Mouse (Mus musculus) limb, embryonic 14.5 days (tissue): ENCODE measurements at regions not wholly inside any gene's neighbourhood (a gene's known extent, or its start where the extent isn't known, plus 50 kb on each side); places are given as distances from the start of the nearest gene placed in this dataset.

Experiments used
- ATAC-seq: fragments of 200-750 bp; cut with Nextera tagmentation; 2 replicates; pipeline ENCODE4 v1.8.0; 2017; ENCODE audit warnings: low read depth, moderate number of reproducible peaks, moderate TSS enrichment; ENCODE audit not compliant: low FRiP score
- DNase-seq: peaks from one replicate; pipeline ENCODE4 v3.0.0-alpha.2; 2015; ENCODE audit warnings: low spot score
- H3K27ac ChIP-seq: fragments of 300-500 bp; sonication (generic); replicated peaks from 2 replicates; pipeline ENCODE4 v1.5.1; 2014; ENCODE audit warnings: low read depth, mild to moderate bottlenecking, low read length, moderate library complexity, mixed read lengths
- H3K27me3 ChIP-seq: fragments of 300-500 bp; sonication (generic); 2 replicates; pipeline ENCODE4 v1.6.1; 2014; ENCODE audit warnings: low read length, mixed read lengths; ENCODE audit not compliant: control insufficient read depth, insufficient read depth
- H3K36me3 ChIP-seq: fragments of 300-500 bp; sonication (generic); 2 replicates; pipeline ENCODE4 v1.6.1; 2014; ENCODE audit warnings: mild to moderate bottlenecking, low read length, moderate library complexity, mixed read lengths; ENCODE audit not compliant: control insufficient read depth, insufficient read depth
- H3K4me1 ChIP-seq: fragments of 300-500 bp; sonication (generic); 2 replicates; pipeline ENCODE4 v1.6.1; 2014; ENCODE audit warnings: antibody characterized with exemption, low read length, mixed read lengths; ENCODE audit not compliant: control insufficient read depth, insufficient read depth
- H3K4me2 ChIP-seq: fragments of 300-500 bp; sonication (generic); replicated peaks from 2 replicates; pipeline ENCODE4 v1.6.1; 2014; ENCODE audit warnings: low read depth, mild to moderate bottlenecking, low read length, moderate library complexity; ENCODE audit not compliant: severe bottlenecking
- H3K4me3 ChIP-seq: fragments of 300-500 bp; sonication (generic); replicated peaks from 2 replicates; pipeline ENCODE4 v1.5.1; 2014; ENCODE audit warnings: low read length
- H3K9ac ChIP-seq: fragments of 300-500 bp; sonication (generic); 2 replicates; pipeline ENCODE4 v1.6.1; 2014; ENCODE audit warnings: mild to moderate bottlenecking, low read depth, low read length, moderate library complexity; ENCODE audit not compliant: severe bottlenecking
- H3K9me3 ChIP-seq: fragments of 300-500 bp; sonication (generic); 2 replicates; pipeline ENCODE4 v1.6.1; 2016; ENCODE audit warnings: low read length; ENCODE audit not compliant: control insufficient read depth
- POLR2A ChIP-seq: fragments of 200-500 bp; IDR thresholded peaks from 2 replicates; pipeline ENCODE4 v1.8.0; 2012; ENCODE audit warnings: inconsistent platforms, mild to moderate bottlenecking, moderate library complexity, borderline replicate concordance; ENCODE audit not compliant: insufficient read depth, insufficient read length; ENCODE audit errors: extremely low read depth
- WGBS: fragments of 180-500 bp; shearing (Covaris S2); extraction: QIAGEN DNeasy Blood & Tissue Kit; methylation state at CpG from one replicate; pipeline ENCODE4 v1.1.7; 2014; 5-methylcytosine and 5-hydroxymethylcytosine counted together

DNA sequence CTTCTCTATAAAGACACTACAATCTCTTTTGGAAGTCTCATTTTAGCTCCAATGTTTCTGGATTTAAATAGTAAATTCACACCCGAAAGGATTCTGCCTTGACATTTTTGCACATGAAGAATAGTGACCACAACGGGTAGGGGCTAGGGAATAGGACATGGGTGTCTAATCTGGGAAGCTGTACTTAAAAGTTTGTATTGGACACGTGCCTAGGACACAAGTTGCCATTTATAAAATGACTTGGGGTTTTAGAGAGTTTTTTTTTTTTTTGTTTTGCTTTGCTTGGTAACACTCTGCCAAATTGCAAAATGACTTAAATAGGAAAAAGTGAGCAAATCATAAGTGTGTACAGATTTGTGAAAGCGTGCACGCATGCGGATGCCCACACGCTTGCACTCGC, 93.8 kb upstream of the Pkn2 start:
- ATAC-seq (no peak), DNase-seq (no peak)
- TF ChIP-seq POLR2A = no peak
- Histone ChIP-seq H3K36me3 (no peaks in the 10 kb centered on the region), H3K27me3 (no peaks in the 10 kb centered on the region), H3K4me2 (no peak overlapping the region), H3K9ac (no peak overlapping the region), H3K4me3 (no peak overlapping the region), H3K9me3 (no peaks in the 10 kb centered on the region), H3K4me1 (0 out of 2 replicates have a peak, but pooled peaks cover 2% of the 10 kb centered on the region), H3K27ac (no peak overlapping the region)
- 85% methylated on average over 8 of the region's 8 CpGs for WGBS

DNA sequence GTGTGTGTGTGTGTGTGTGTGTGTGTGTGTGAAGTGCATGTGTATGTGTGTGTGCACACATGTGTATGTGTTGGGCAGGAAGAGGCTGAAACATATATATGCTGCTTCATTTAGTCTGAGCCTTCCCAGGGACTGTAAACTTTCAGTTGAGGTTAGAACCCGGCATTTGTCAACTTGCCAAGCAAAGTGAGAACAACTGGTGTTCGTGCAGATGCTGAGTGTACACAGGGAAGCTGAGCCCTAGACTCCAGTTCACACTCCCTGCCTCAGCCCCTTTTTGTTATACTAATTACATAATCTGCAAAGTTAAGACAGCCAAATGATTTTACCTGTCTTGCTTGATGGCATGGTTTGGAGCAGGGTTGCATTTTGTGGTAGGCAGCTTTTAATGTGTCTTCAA, 87.7 kb upstream of the Pkn2 start:
- H3K27me3 ChIP-seq = no peaks in the 10 kb centered on the region
- H3K36me3 ChIP-seq = no peaks in the 10 kb centered on the region
- no peak for TF ChIP-seq POLR2A
- peaks cover 5% of the 10 kb centered on the region; the same call in 1 of the 2 replicates for H3K4me1 ChIP-seq
- DNase-seq = peak; percentile 41
- no peaks in the 10 kb centered on the region for H3K9me3 ChIP-seq
- no peak overlapping the region for H3K27ac ChIP-seq
- no peak overlapping the region for H3K4me2 ChIP-seq
- H3K4me3 ChIP-seq = no peak overlapping the region
- 0 out of 2 replicates have a peak, but pooled peaks have one; percentile 50 for ATAC-seq
- 15% methylated on average over 2 of the region's 2 CpGs for WGBS
- no peak overlapping the region for H3K9ac ChIP-seq

DNA sequence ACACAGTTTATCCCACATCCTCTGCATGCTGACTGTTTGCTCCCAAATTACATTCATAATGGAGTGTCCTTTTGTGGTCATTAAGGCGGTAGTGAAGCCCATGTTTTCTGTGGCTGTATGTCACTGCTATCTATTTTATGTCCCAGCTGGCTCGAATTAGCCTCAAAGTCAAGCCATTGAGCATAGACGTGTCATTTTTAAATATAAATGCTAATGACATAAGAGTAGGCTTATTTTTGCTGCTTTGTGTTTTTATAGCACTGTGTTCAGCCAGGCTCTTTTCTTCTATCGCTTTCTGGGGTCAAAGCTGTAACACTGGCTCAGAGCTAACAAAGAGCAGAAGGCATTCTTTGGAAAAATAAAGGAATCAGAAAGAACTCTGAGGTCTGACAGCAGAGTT, 83.8 kb upstream of the Pkn2 start:
- no peak overlapping the region for H3K27ac ChIP-seq
- H3K4me2 ChIP-seq = no peak overlapping the region
- ATAC-seq (no peak), DNase-seq (no peak)
- no peaks in the 10 kb centered on the region for H3K36me3 ChIP-seq
- no peak overlapping the region for H3K9ac ChIP-seq
- peaks cover 5% of the 10 kb centered on the region; the same call in 1 of the 2 replicates for H3K4me1 ChIP-seq
- H3K4me3 ChIP-seq = no peak overlapping the region
- no peak for TF ChIP-seq POLR2A
- H3K9me3 ChIP-seq = no peaks in the 10 kb centered on the region
- no peaks in the 10 kb centered on the region for H3K27me3 ChIP-seq
- WGBS = 63% methylated on average over 4 of the region's 4 CpGs

DNA sequence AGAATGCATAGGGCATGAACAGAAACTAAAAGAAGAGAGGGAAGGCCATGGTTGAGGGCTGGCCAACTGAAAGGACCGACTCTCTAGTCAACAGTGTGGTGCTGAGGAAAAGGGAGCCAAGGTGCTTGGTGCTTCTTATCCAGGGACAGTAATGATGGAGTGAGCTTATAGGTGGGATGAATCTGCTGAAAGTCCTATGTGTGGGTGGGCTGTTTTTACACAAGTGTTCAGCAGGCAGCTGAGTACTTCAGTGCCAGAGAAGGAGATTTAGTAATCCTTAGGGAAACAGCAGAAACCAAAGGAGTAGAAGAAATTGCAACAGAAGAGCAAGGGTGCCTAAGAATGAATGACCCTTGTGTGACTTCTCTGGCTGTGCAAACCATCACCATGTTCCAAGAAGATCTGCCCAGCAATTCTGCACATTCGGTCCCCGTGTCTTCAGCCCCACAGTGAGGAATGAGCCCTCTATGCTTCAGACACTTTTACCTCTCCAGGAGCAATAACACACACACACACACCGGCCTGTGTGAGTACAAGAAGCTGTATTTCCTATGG, 82.1 kb upstream of the Pkn2 start:
- ATAC-seq = no peak
- Histone ChIP-seq H3K9ac (no peak overlapping the region), H3K27ac (no peak overlapping the region), H3K4me1 (no peaks in the 10 kb centered on the region), H3K36me3 (no peaks in the 10 kb centered on the region), H3K4me2 (no peak overlapping the region), H3K9me3 (no peaks in the 10 kb centered on the region), H3K4me3 (no peak overlapping the region), H3K27me3 (no peaks in the 10 kb centered on the region)
- TF ChIP-seq POLR2A = no peak
- 92% methylated on average over 4 of the region's 4 CpGs for WGBS
- DNase-seq = no peak

DNA sequence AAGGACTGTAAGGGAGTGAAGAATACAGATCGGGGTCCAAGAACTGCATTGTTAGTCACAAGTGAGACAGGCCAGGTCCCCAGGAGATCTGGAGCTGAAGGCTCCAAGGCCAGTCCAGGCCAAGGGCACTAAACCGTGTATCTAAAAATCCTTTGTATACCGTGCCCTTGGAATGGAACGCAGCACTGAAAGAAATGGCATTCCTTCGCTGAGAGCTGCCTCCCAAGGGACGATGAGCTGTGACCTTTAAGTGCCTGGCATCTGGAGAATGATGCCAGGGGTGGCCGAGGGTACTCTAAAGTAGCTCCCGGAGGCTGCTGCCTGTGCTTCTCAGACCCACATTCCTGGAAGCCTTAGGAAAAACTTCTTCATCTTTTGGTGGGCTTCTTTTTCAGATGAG, 76.0 kb upstream of the Pkn2 start:
- DNase-seq (no peak), ATAC-seq (no peak)
- Histone ChIP-seq H3K27ac (no peak overlapping the region), H3K4me1 (no peaks in the 10 kb centered on the region), H3K27me3 (no peaks in the 10 kb centered on the region), H3K4me3 (no peak overlapping the region), H3K9ac (no peak overlapping the region), H3K4me2 (no peak overlapping the region), H3K9me3 (no peaks in the 10 kb centered on the region), H3K36me3 (no peaks in the 10 kb centered on the region)
- 83% methylated on average over 8 of the region's 8 CpGs for whole genome bisulfite sequencing
- TF ChIP-seq POLR2A = no peak

DNA sequence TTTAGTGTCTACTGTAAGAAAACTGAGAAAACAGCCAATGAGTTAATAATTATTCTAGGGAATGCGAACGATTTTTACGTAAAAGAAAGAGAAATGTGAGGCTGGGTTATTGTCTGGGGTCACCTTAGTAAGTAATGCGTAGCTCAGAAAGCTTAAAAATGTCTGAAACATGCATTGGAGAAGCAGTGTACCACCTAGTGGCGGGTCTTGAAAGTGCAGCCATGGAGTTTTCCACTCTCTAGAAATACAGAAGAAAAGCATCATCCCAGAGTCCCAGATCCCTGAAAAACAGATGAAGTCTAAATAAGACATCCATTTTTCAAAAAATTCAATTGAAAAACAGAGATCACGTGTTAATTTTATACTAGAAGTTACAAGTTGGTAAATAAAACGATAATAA, 67.0 kb upstream of the Pkn2 start:
- Histone ChIP-seq H3K27me3 (no peaks in the 10 kb centered on the region), H3K27ac (no peak overlapping the region), H3K36me3 (no peaks in the 10 kb centered on the region), H3K4me2 (no peak overlapping the region), H3K9me3 (no peaks in the 10 kb centered on the region), H3K4me1 (no peaks in the 10 kb centered on the region), H3K4me3 (no peak overlapping the region), H3K9ac (no peak overlapping the region)
- TF ChIP-seq POLR2A = no peak
- no peak for ATAC-seq
- DNase-seq = peak; percentile 63
- WGBS = 27% methylated on average over 7 of the region's 7 CpGs
